Mouse (Mus musculus) megakaryocyte, embryonic 14.5 days (primary cell): Measurements from ENCODE around the gene Tmem26.

Experiments
- FLI1 ChIP-seq: IDR thresholded peaks from 2 replicates; pipeline ENCODE4 v1.6.1; 2012; ENCODE audit warnings: low read length, inconsistent platforms, mixed read lengths
- GATA1 ChIP-seq: IDR thresholded peaks from 3 replicates; pipeline ENCODE4 v1.6.1; 2012; ENCODE audit warnings: mixed read lengths, low read length, inconsistent platforms, borderline replicate concordance

- TF ChIP-seq GATA1 (no peak), FLI1 (no peak)
These were observed 4.0 kb downstream of the Tmem26 start for GRCm38 (mm10) chr10:68727464-68727863.
